Mouse (Mus musculus): ENCODE measurements around the gene Slc7a14. TPM values are rescaled to one million over a fixed set of nuclear protein-coding genes. Genes with fewer than 3 reads are reported as not detected.

Slc7a14 gene
- polyA plus RNA-seq, 1 experiment from 2014 or later = 0.99 TPM

GRCm38 (mm10) chr3:31223551-31223950, 86.6 kb downstream of the Slc7a14 start:
- Histone ChIP-seq H3K9me3 (no peaks in the 10 kb centered on the region), H3K4me1 (replicated peaks) (no peaks in the 10 kb centered on the region), H3K27ac (no peak overlapping the region), H3K27me3 (replicated peaks) (no peaks in the 10 kb centered on the region), H3K9ac (no peak overlapping the region), H3K4me3 (replicated peaks) (no peak overlapping the region), H3K4me2 (replicated peaks) (no peak overlapping the region), H3K36me3 (no peaks in the 10 kb centered on the region)
- ATAC-seq = no peak
- WGBS = 96% methylated on average over 17 of the region's 17 CpGs

DNA sequence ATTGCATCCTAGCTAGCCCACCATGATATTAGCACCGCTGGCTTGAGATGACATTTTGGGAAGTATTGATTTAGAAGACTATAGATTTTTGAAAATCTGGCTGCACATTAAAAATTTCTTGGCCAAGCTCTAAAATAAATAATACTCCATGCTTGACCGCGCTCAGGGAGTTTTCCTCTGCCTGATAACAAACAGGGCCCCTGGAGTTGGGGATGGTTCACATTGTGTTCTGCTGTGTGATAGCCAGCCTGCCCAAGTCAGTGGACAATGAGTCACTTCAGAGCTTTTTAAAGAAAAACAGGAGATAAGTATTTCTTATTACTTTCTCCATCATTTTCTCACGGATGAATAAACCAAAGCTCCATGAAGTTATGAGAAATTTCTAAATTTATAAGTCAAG, 90.1 kb downstream of the Slc7a14 start:
- ATAC-seq = no peak
- Histone ChIP-seq H3K4me1 (replicated peaks) (no peaks in the 10 kb centered on the region), H3K4me2 (replicated peaks) (no peak overlapping the region), H3K9ac (no peak overlapping the region), H3K27ac (no peak overlapping the region), H3K36me3 (no peaks in the 10 kb centered on the region), H3K4me3 (replicated peaks) (no peak overlapping the region), H3K27me3 (replicated peaks) (no peaks in the 10 kb centered on the region), H3K9me3 (no peaks in the 10 kb centered on the region)
- 85% methylated on average over 4 of the region's 4 CpGs for WGBS

DNA sequence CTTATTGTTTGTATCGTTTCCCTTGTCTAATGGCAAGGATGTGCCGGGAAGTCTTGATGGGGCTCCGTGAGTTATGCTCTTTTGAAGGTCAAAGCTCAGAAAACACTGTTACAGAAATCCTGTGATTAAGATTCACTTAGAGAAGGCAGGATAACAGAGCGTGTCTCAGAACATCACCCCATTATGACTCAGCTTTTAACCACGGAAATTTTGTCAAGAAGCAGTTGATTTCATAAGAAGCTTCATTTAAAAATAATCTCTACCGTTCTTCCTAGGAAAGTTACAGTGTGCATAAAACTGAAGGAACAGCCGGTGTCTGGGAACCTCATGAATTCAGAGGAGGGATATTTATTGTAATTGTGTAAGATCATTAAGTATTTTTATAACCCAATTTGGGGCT, 90.7 kb downstream of the Slc7a14 start:
- H3K4me3 ChIP-seq (replicated peaks) = no peak overlapping the region
- no peak overlapping the region for H3K4me2 ChIP-seq (replicated peaks)
- H3K27ac ChIP-seq = no peak overlapping the region
- H3K9me3 ChIP-seq = no peaks in the 10 kb centered on the region
- H3K27me3 ChIP-seq (replicated peaks) = no peaks in the 10 kb centered on the region
- 78% methylated on average over 7 of the region's 7 CpGs for WGBS
- no peak overlapping the region for H3K9ac ChIP-seq
- H3K36me3 ChIP-seq = no peaks in the 10 kb centered on the region
- no peak for ATAC-seq
- no peaks in the 10 kb centered on the region for H3K4me1 ChIP-seq (replicated peaks)

- H3K36me3 ChIP-seq = no peaks in the 10 kb centered on the region
- no peaks in the 10 kb centered on the region for H3K9me3 ChIP-seq
- H3K27me3 ChIP-seq (replicated peaks) = no peaks in the 10 kb centered on the region
- ATAC-seq = no peak
- no peak overlapping the region for H3K27ac ChIP-seq
- 77% methylated on average over 10 of the region's 10 CpGs for WGBS
- no peak overlapping the region for H3K4me3 ChIP-seq (replicated peaks)
- H3K9ac ChIP-seq = no peak overlapping the region
- H3K4me1 ChIP-seq (replicated peaks) = no peaks in the 10 kb centered on the region
- no peak overlapping the region for H3K4me2 ChIP-seq (replicated peaks)
Measured at GRCm38 (mm10) chr3:31217523-31217922, 92.7 kb downstream of the Slc7a14 start.

DNA sequence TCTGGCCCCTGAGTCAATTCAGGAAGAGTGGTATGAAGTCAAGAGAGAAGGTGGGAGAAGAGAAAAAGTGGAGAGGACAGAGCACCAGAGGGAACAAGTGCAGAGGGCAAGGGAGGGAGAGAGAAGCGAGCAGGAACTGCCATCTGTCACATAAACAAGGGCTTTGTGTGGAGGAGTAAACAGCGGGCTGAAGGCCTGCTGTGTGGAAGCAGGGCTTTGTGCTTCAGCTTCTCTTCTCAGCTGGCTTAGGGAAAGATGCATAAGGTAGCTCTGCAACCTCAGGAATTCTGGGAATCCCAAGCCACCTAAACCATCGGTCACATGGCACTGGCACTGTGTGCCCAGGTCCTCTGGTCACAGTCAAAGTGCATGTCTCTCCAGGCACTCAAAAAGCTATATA, 96.4 kb downstream of the Slc7a14 start:
- 37% methylated on average over 3 of the region's 3 CpGs for WGBS

DNA sequence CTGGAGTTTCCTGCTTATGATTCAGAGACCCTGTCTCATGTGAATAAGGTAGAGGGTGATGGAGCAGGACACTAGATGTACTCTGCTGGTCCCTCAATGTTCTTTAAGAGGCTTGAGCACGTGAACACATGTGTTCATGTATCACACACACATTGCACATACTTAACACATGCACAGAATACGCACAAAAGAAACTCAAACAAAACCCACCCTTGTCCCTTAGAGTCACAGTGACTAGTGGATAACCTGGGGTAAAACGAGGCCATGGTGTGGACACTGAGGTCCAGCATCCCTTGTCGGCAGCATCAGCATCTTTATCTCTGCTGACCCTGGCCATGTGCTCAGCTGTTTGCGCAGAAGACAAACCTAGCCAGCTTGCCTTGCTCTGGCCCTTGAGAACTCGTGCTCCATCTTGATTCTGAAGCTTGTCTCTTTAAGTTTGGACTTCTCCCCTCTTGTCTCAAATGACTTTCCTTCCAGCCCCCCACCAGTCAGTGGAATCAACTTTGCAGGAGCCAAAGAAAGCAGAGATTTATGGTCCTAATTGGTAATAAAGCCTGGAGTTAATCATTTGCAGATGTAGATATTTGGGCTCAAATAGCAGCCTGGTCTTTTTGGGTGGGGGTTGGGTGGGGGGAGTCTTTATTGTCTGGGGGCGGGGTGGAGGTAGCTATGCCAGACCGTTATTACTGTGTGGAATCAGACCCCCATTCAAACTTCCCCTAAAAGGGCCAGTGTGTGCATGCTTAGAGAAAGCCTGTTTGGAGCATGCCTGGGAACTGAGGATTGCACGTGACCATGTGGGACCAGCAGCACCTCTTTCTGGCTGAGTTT, 97.8 kb downstream of the Slc7a14 start:
- no peak overlapping the region for H3K4me2 ChIP-seq (replicated peaks)
- H3K9ac ChIP-seq = no peak overlapping the region
- no peaks in the 10 kb centered on the region for H3K36me3 ChIP-seq
- WGBS = 32% methylated on average over 9 of the region's 9 CpGs
- no peak overlapping the region for H3K4me3 ChIP-seq (replicated peaks)
- no peaks in the 10 kb centered on the region for H3K9me3 ChIP-seq
- peak; percentile 59 for ATAC-seq
- no peaks in the 10 kb centered on the region for H3K27me3 ChIP-seq (replicated peaks)
- peaks cover 7% of the 10 kb centered on the region; the same call in 1 of the 2 replicates for H3K4me1 ChIP-seq (replicated peaks)
- H3K27ac ChIP-seq = no peak overlapping the region

More for the DNA sequence above, 96.4 kb downstream of the Slc7a14 start:
- Histone ChIP-seq H3K9ac (no peak overlapping the region), H3K36me3 (no peaks in the 10 kb centered on the region), H3K4me3 (replicated peaks) (no peak overlapping the region), H3K9me3 (no peaks in the 10 kb centered on the region), H3K27ac (no peak overlapping the region), H3K27me3 (replicated peaks) (no peaks in the 10 kb centered on the region), H3K4me1 (replicated peaks) (peaks cover 7% of the 10 kb centered on the region; the same call in 1 of the 2 replicates), H3K4me2 (replicated peaks) (no peak overlapping the region)
- no peak for ATAC-seq

DNA sequence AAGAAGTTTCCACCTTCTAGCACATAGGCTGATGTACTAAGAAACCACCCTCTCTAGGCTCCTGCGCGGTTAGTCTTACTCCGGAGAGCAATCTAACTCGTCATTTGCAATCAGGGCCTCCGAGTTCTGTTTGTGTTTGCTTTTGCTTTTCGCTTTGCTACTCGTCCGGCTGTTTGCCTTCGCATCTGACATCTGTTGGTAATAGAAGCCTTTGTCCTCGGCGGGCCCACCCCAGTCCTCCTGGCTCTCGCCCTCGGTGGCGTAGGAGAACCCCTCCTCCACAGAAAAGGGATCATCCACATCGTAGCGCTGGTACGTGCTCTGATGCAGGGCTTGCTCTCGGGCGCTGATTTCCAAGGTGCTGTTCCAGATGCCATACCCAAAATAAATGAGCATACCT, 101.2 kb downstream of the Slc7a14 start:
- no peaks in the 10 kb centered on the region for H3K9me3 ChIP-seq
- peak overlapping the region; percentile 54 for H3K4me2 ChIP-seq (replicated peaks)
- no peaks in the 10 kb centered on the region for H3K36me3 ChIP-seq
- 9% methylated on average over 19 of the region's 19 CpGs for WGBS
- H3K27me3 ChIP-seq (replicated peaks) = no peaks in the 10 kb centered on the region
- peaks cover 16% of the 10 kb centered on the region; the same call in 1 of the 2 replicates for H3K4me1 ChIP-seq (replicated peaks)
- 0 out of 2 replicates have a peak, but pooled peaks have one; percentile 31 for ATAC-seq
- no peak overlapping the region for H3K27ac ChIP-seq
- H3K4me3 ChIP-seq (replicated peaks) = 0 out of 2 replicates have a peak overlapping the region, but pooled peaks have one; percentile 9
- H3K9ac ChIP-seq = no peak overlapping the region

GRCm38 (mm10) chr3:31208458-31208994, 101.7 kb downstream of the Slc7a14 start:
- peak overlapping the region; percentile 54 for H3K4me2 ChIP-seq (replicated peaks)
- peaks cover 16% of the 10 kb centered on the region; the same call in 1 of the 2 replicates for H3K4me1 ChIP-seq (replicated peaks)
- 26% methylated on average over 6 of the region's 6 CpGs for WGBS
- no peak overlapping the region for H3K9ac ChIP-seq
- no peaks in the 10 kb centered on the region for H3K9me3 ChIP-seq
- H3K36me3 ChIP-seq = no peaks in the 10 kb centered on the region
- no peaks in the 10 kb centered on the region for H3K27me3 ChIP-seq (replicated peaks)
- no peak for ATAC-seq
- no peak overlapping the region for H3K4me3 ChIP-seq (replicated peaks)
- no peak overlapping the region for H3K27ac ChIP-seq

- Histone ChIP-seq H3K36me3 (no peaks in the 10 kb centered on the region), H3K9me3 (no peaks in the 10 kb centered on the region)
- no peak for ATAC-seq
Measured at GRCm38 (mm10) chr3:31208046-31208445, 102.1 kb downstream of the Slc7a14 start.

GRCm38 (mm10) chr3:31205167-31205566, 105.0 kb downstream of the Slc7a14 start:
- H3K4me1 ChIP-seq (replicated peaks) = peaks cover 13% of the 10 kb centered on the region; the same call in 1 of the 2 replicates
- WGBS = 53% methylated on average over 3 of the region's 3 CpGs
- no peak overlapping the region for H3K4me2 ChIP-seq (replicated peaks)
- H3K27me3 ChIP-seq (replicated peaks) = no peaks in the 10 kb centered on the region
- peak; percentile 76 for ATAC-seq
- no peaks in the 10 kb centered on the region for H3K9me3 ChIP-seq
- no peaks in the 10 kb centered on the region for H3K36me3 ChIP-seq
- H3K9ac ChIP-seq = no peak overlapping the region
- no peak overlapping the region for H3K27ac ChIP-seq
- no peak overlapping the region for H3K4me3 ChIP-seq (replicated peaks)

More at GRCm38 (mm10) chr3:31208046-31208445, 102.1 kb downstream of the Slc7a14 start:
- Histone ChIP-seq H3K27ac (no peak overlapping the region), H3K27me3 (replicated peaks) (no peaks in the 10 kb centered on the region), H3K4me3 (replicated peaks) (no peak overlapping the region), H3K9ac (no peak overlapping the region), H3K4me1 (replicated peaks) (peaks cover 16% of the 10 kb centered on the region; the same call in 1 of the 2 replicates), H3K4me2 (replicated peaks) (no peak overlapping the region)
- 44% methylated on average over 4 of the region's 4 CpGs for WGBS

- Histone ChIP-seq H3K27ac (no peak overlapping the region), H3K27me3 (replicated peaks) (no peaks in the 10 kb centered on the region), H3K4me1 (replicated peaks) (peaks cover 14% of the 10 kb centered on the region; the same call in 1 of the 2 replicates), H3K9ac (no peak overlapping the region), H3K9me3 (no peaks in the 10 kb centered on the region), H3K4me3 (replicated peaks) (no peak overlapping the region), H3K36me3 (no peaks in the 10 kb centered on the region), H3K4me2 (replicated peaks) (no peak overlapping the region)
- WGBS = 88% methylated on average over 11 of the region's 11 CpGs
- no peak for ATAC-seq
Measured at GRCm38 (mm10) chr3:31203947-31204346, 106.2 kb downstream of the Slc7a14 start.

DNA sequence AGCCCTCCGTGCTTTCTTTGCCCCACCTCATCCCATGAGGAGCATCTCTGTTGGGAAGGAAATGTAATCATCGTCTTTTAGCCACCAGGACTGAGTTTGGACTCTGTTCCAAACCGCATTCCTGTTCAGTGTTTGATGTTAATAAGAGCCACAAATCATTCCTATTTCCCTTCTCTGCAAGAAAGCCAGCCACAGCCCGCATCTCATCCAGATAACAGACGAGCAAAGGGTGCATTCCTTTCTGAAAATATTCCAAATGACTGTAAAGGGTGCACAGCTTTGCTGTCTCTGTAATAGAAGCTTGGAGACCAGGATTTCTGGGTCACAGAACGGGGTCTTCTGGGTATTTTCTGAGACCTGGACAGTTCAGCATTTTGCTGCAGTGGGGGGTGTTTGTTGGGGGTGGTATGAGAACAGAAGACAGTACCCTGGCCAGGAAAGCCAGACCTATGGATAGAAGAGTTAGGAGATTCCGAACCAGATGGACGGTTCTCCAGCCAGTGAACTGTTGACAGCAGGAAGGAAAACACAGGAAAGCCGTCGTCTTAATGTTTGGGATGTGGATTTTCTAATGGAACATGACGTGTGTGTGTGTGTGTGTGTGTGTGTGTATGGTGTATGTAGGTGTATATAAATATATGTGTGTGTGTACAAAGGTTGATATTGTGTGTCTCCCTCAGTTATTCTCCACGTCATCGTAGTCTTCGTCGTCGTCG, 110.9 kb downstream of the Slc7a14 start:
- Histone ChIP-seq H3K27ac (peak overlapping the region; percentile 48), H3K9ac (no peak overlapping the region), H3K36me3 (no peaks in the 10 kb centered on the region), H3K4me1 (replicated peaks) (peaks cover 8% of the 10 kb centered on the region; the same call in 1 of the 2 replicates), H3K4me2 (replicated peaks) (0 out of 2 replicates have a peak overlapping the region, but pooled peaks have one; percentile 6), H3K9me3 (no peaks in the 10 kb centered on the region), H3K4me3 (replicated peaks) (no peak overlapping the region), H3K27me3 (replicated peaks) (no peaks in the 10 kb centered on the region)
- 49% methylated on average over 17 of the region's 17 CpGs for WGBS
- ATAC-seq = peak; percentile 34; the same call in 1 of the 2 replicates

Measured in intestine, embryonic 15.5 days (tissue).